Mouse (Mus musculus): Measurements from ENCODE around the gene Mgat5.

DNA sequence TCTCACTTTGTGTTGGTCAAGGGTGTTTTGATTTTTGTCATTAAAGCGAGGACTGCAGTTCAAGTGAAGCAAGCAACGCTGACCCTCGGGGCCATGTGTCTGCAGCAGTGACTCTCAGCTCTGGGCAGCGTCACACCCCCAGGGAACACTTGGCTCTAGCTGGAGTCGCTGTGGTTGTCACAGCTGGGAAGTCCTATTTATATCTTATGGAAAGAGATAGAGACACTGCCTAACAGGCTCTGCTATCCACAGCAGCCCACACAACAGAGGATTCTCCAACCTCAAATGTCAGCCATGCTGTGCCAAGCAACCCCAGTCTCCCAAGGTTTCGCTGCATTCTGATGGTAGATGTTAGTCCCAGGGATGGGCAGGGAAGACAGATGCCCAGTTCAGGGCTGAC, 125.0 kb downstream of the Mgat5 start:
- TF ChIP-seq POLR2A (IDR thresholded peaks at IDR 0.05; ENCODE audit: borderline replicate concordance, insufficient read depth, low read length) (no peak), CTCF (IDR thresholded peaks at IDR 0.05; ENCODE audit: borderline replicate concordance, insufficient read depth, low read depth, low read length) (no peak)
